Mouse (Mus musculus) liver, embryonic 16.5 days (tissue): ENCODE data around the gene Rfx7. TPM values are rescaled to one million over a fixed set of nuclear protein-coding genes. Genes with fewer than 3 reads are reported as not detected.
"Not testable (repeated sequence)": the region's sequence is repeated elsewhere in the genome, so short reads cannot be mapped to it uniquely, and the experiment has no call there.

ENCODE experiments used
- ATAC-seq: fragments of 200-750 bp; cut with Nextera tagmentation; 2 replicates; pipeline ENCODE4 v1.8.0; 2017; ENCODE audit warnings: low read depth, mild to moderate bottlenecking, moderate number of reproducible peaks, moderate library complexity
- H3K27ac ChIP-seq: fragments of 300-500 bp; sonication (generic); 2 replicates; pipeline ENCODE4 v1.5.1; 2014; ENCODE audit warnings: mild to moderate bottlenecking, low read length
- H3K27me3 ChIP-seq: fragments of 300-500 bp; sonication (generic); 2 replicates; pipeline ENCODE4 v1.6.1; 2014; ENCODE audit warnings: low read depth, low read length, mixed read lengths; ENCODE audit not compliant: control insufficient read depth, insufficient read depth
- H3K36me3 ChIP-seq: fragments of 300-500 bp; sonication (generic); 2 replicates; pipeline ENCODE4 v1.6.1; 2014; ENCODE audit warnings: mild to moderate bottlenecking; ENCODE audit not compliant: control insufficient read depth, insufficient read depth
- H3K4me1 ChIP-seq: fragments of 300-500 bp; sonication (generic); 2 replicates; pipeline ENCODE4 v1.6.1; 2014; ENCODE audit warnings: low read depth, low read length, mixed read lengths; ENCODE audit not compliant: control insufficient read depth
- H3K4me2 ChIP-seq: fragments of 300-500 bp; sonication (generic); 2 replicates; pipeline ENCODE4 v1.6.1; 2014; ENCODE audit warnings: low read depth, low read length, mixed read lengths
- H3K4me3 ChIP-seq: fragments of 300-500 bp; sonication (generic); 2 replicates; pipeline ENCODE4 v1.5.1; 2014; ENCODE audit warnings: low read depth, mild to moderate bottlenecking, low read length
- H3K9ac ChIP-seq: fragments of 300-500 bp; sonication (generic); 2 replicates; pipeline ENCODE4 v1.6.1; 2014; ENCODE audit warnings: low read depth, low read length
- H3K9me3 ChIP-seq: fragments of 300-500 bp; sonication (generic); replicated peaks from 2 replicates; pipeline ENCODE4 v1.6.1; 2016; ENCODE audit warnings: low read length; ENCODE audit not compliant: control insufficient read depth
- WGBS: fragments of 180-500 bp; shearing (Covaris S2); extraction: QIAGEN DNeasy Blood & Tissue Kit; methylation state at CpG from one replicate; pipeline ENCODE4 v1.1.7; 2014; ENCODE audit not compliant: insufficient replicate concordance; 5-methylcytosine and 5-hydroxymethylcytosine counted together
- polyA plus RNA-seq: library from polyadenylated mRNA; unstranded; fragments of >200 nt; fragmentation: Nextera tagmentation; extraction: Ambion mirVana; gene quantifications from 2 replicates; pipeline ENCODE4 v1.2.1, GENCODE M21; 2015

Gene Rfx7
- polyA plus RNA-seq, 1 experiment from 2014 or later = 2.1 TPM

GRCm38 (mm10) chr9:72580216-72580615 lies 48.2 kb downstream of the Rfx7 start:
- Histone ChIP-seq H3K27me3 (no peaks in the 10 kb centered on the region), H3K4me1 (no peaks in the 10 kb centered on the region), H3K9ac (no peak overlapping the region), H3K4me3 (no peak overlapping the region), H3K36me3 (peaks cover 2% of the 10 kb centered on the region; the same call in 1 of the 2 replicates), H3K9me3 (no peaks in the 10 kb centered on the region), H3K4me2 (no peak overlapping the region), H3K27ac (no peak overlapping the region)
- 23% methylated on average over 3 of the region's 3 CpGs for WGBS
- no peak for ATAC-seq

- no peaks in the 10 kb centered on the region for H3K9me3 ChIP-seq
- no peaks in the 10 kb centered on the region for H3K4me1 ChIP-seq
- H3K36me3 ChIP-seq = no peaks in the 10 kb centered on the region; the same call in 1 of the 2 replicates
- WGBS = 93% methylated on average over 1 of the region's 1 CpGs
- no peak overlapping the region for H3K9ac ChIP-seq
- no peak overlapping the region for H3K4me2 ChIP-seq
- H3K4me3 ChIP-seq = no peak overlapping the region
- ATAC-seq = no peak
- H3K27me3 ChIP-seq = no peaks in the 10 kb centered on the region
- H3K27ac ChIP-seq = no peak overlapping the region
Observed at GRCm38 (mm10) chr9:72590861-72591260, 58.8 kb downstream of the Rfx7 start.

GRCm38 (mm10) chr9:72592016-72592415 lies 60.0 kb downstream of the Rfx7 start:
- H3K9ac ChIP-seq = no peak overlapping the region
- H3K4me3 ChIP-seq = no peak overlapping the region
- H3K9me3 ChIP-seq = no peaks in the 10 kb centered on the region
- no peaks in the 10 kb centered on the region; the same call in 1 of the 2 replicates for H3K36me3 ChIP-seq
- ATAC-seq = no peak
- no peak overlapping the region for H3K27ac ChIP-seq
- H3K27me3 ChIP-seq = no peaks in the 10 kb centered on the region
- no peak overlapping the region for H3K4me2 ChIP-seq
- no peaks in the 10 kb centered on the region for H3K4me1 ChIP-seq

GRCm38 (mm10) chr9:72594656-72595055 lies 62.6 kb downstream of the Rfx7 start:
- 73% methylated on average over 4 of the region's 4 CpGs for WGBS
- H3K9me3 ChIP-seq, H3K9ac ChIP-seq, ATAC-seq, H3K4me2 ChIP-seq, H3K4me1 ChIP-seq, H3K36me3 ChIP-seq, H3K27me3 ChIP-seq, H3K4me3 ChIP-seq, H3K27ac ChIP-seq: not testable (repeated sequence)

GRCm38 (mm10) chr9:72600142-72600541 lies 68.1 kb downstream of the Rfx7 start:
- Histone ChIP-seq H3K36me3 (no peaks in the 10 kb centered on the region), H3K4me3 (no peak overlapping the region)
- WGBS = 88% methylated on average over 3 of the region's 3 CpGs

GRCm38 (mm10) chr9:72609771-72610170 lies 77.7 kb downstream of the Rfx7 start:
- Histone ChIP-seq H3K9me3 (no peaks in the 10 kb centered on the region), H3K4me3 (no peak overlapping the region), H3K4me2 (no peak overlapping the region), H3K36me3 (no peaks in the 10 kb centered on the region), H3K27me3 (no peaks in the 10 kb centered on the region), H3K27ac (no peak overlapping the region), H3K4me1 (no peaks in the 10 kb centered on the region), H3K9ac (no peak overlapping the region)
- no peak for ATAC-seq

More at GRCm38 (mm10) chr9:72600142-72600541, 68.1 kb downstream of the Rfx7 start:
- H3K9me3 ChIP-seq = no peaks in the 10 kb centered on the region
- no peaks in the 10 kb centered on the region for H3K4me1 ChIP-seq
- ATAC-seq = no peak
- no peak overlapping the region for H3K27ac ChIP-seq
- H3K4me2 ChIP-seq = no peak overlapping the region
- H3K27me3 ChIP-seq = no peaks in the 10 kb centered on the region
- H3K9ac ChIP-seq = no peak overlapping the region

GRCm38 (mm10) chr9:72613884-72614283 lies 81.8 kb downstream of the Rfx7 start:
- no peak overlapping the region for H3K27ac ChIP-seq
- no peak overlapping the region for H3K4me2 ChIP-seq
- no peak overlapping the region for H3K4me3 ChIP-seq
- 84% methylated on average over 2 of the region's 2 CpGs for WGBS
- peaks cover 16% of the 10 kb centered on the region for H3K36me3 ChIP-seq
- H3K4me1 ChIP-seq = no peaks in the 10 kb centered on the region
- ATAC-seq = no peak
- H3K9ac ChIP-seq = no peak overlapping the region
- H3K27me3 ChIP-seq = no peaks in the 10 kb centered on the region
- H3K9me3 ChIP-seq = no peaks in the 10 kb centered on the region

- Histone ChIP-seq H3K36me3 (peaks cover 17% of the 10 kb centered on the region), H3K4me1 (no peaks in the 10 kb centered on the region), H3K9ac (no peak overlapping the region), H3K4me2 (no peak overlapping the region), H3K27me3 (no peaks in the 10 kb centered on the region), H3K9me3 (no peaks in the 10 kb centered on the region), H3K4me3 (no peak overlapping the region), H3K27ac (no peak overlapping the region)
- no peak for ATAC-seq
- WGBS = 72% methylated on average over 6 of the region's 6 CpGs
Observed at GRCm38 (mm10) chr9:72614786-72615480, 82.9 kb downstream of the Rfx7 start.

- H3K36me3 ChIP-seq = peaks cover 17% of the 10 kb centered on the region
- no peaks in the 10 kb centered on the region for H3K9me3 ChIP-seq
- no peak for ATAC-seq
- WGBS = 73% methylated on average over 3 of the region's 3 CpGs
- H3K9ac ChIP-seq = no peak overlapping the region
- no peaks in the 10 kb centered on the region for H3K27me3 ChIP-seq
- no peak overlapping the region for H3K27ac ChIP-seq
- no peak overlapping the region for H3K4me3 ChIP-seq
- no peaks in the 10 kb centered on the region for H3K4me1 ChIP-seq
- H3K4me2 ChIP-seq = no peak overlapping the region
Observed at GRCm38 (mm10) chr9:72618037-72618436, 86.0 kb downstream of the Rfx7 start.
